Mouse (Mus musculus): Measurements from ENCODE around the gene Tmem87a. TPM values are rescaled to one million over a fixed set of nuclear protein-coding genes. Genes with fewer than 3 reads are reported as not detected.
A peak's percentile ranks its signal among the peaks of the same experiment; 100 is the strongest.

Tmem87a gene
- polyA plus RNA-seq, 1 experiment, result 24.3 TPM

DNA sequence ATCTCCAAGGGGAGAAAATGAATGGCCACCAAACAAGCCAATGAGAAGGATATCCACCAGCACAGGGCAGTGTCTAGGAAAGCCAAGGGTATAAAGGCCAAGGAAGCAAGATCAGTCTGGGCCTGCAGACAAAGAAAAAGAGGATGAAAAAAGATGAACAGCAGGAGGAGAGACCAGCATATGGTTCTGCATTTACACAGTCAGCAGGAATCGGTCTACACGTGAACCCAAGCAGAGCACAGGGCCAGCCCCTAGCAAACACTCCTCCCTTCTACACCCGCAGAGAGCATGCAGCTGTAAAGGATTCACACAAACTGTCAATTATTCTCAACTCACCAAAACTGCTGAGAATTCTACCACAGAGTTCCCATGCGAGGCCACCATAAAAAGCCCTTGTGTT lies 30.1 kb downstream of the Tmem87a start:
- no peak for DNase-seq
- H3K27ac ChIP-seq (ENCODE audit: control insufficient read depth, insufficient read depth, low read length), result no peak overlapping the region
- peaks cover 84% of the 10 kb centered on the region for H3K36me3 ChIP-seq (ENCODE audit: control insufficient read depth, insufficient read depth, low read length)
- no peak for TF ChIP-seq CTCF (IDR thresholded peaks at IDR 0.05; ENCODE audit: borderline replicate concordance, control insufficient read depth, extremely low read depth, insufficient read depth, low read length, poor library complexity)
- TF ChIP-seq POLR2A (IDR thresholded peaks at IDR 0.05; ENCODE audit: control insufficient read depth, extremely low read depth, insufficient read depth, low read length, poor library complexity), result no peak
- H3K27me3 ChIP-seq (ENCODE audit: control insufficient read depth, insufficient read depth, low read length), result no peaks in the 10 kb centered on the region
- H3K4me1 ChIP-seq (replicated peaks; ENCODE audit: control insufficient read depth, insufficient read depth, low read length), result no peaks in the 10 kb centered on the region
- WGBS, result over 99% methylated on average over 4 of the region's 4 CpGs
- H3K4me3 ChIP-seq (ENCODE audit: control insufficient read depth, insufficient read depth, low read length), result no peak overlapping the region

DNA sequence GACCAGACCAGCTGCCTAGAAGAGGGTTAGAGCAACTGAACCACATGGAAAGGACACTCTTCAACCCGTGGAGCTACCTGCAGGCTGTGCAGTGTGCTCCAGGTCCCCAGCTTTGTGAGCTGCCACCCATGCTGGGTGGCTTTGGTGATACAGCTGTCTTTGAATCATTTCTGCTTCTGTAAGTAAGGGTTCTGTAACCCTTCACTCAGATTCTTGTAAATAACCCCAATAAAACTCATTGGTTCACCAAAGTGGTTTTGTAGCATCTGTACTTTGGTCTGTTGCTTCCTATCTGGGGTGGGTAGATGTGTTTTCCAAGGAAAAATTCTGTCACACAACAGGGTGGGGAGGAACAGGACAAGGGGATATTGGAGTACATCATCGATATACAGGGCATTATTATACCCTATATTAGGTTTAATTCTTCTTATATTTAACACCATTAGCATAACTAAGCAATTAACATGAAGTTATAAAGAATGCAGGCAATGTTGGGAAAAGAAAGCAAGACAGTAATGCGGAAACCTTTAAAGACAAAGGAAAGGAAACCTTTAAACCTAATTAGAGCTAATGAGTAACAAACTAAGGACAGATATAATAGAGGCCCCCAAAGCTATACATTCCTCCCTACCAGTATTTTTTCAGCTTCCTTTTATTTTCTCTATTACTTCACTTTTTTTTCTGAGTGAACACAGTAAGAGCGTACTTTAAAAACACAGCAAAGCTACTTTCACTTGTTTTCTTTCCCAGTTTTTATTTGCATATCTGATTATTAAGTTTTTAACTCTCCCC lies 36.3 kb downstream of the Tmem87a start:
- peaks cover 84% of the 10 kb centered on the region for H3K36me3 ChIP-seq (ENCODE audit: control insufficient read depth, insufficient read depth, low read length)
- TF ChIP-seq CTCF (IDR thresholded peaks at IDR 0.05; ENCODE audit: borderline replicate concordance, control insufficient read depth, extremely low read depth, insufficient read depth, low read length, poor library complexity) (no peak), POLR2A (IDR thresholded peaks at IDR 0.05; ENCODE audit: control insufficient read depth, extremely low read depth, insufficient read depth, low read length, poor library complexity) (no peak)
- 98% methylated on average over 4 of the region's 4 CpGs for WGBS
- H3K4me3 ChIP-seq (ENCODE audit: control insufficient read depth, insufficient read depth, low read length), result no peak overlapping the region
- no peaks in the 10 kb centered on the region for H3K4me1 ChIP-seq (replicated peaks; ENCODE audit: control insufficient read depth, insufficient read depth, low read length)
- DNase-seq, result no peak
- no peaks in the 10 kb centered on the region for H3K27me3 ChIP-seq (ENCODE audit: control insufficient read depth, insufficient read depth, low read length)
- H3K27ac ChIP-seq (ENCODE audit: control insufficient read depth, insufficient read depth, low read length), result no peak overlapping the region

GRCm38 (mm10) chr2:120366501-120366900 lies 37.4 kb downstream of the Tmem87a start:
- peaks cover 84% of the 10 kb centered on the region for H3K36me3 ChIP-seq (ENCODE audit: control insufficient read depth, insufficient read depth, low read length)
- H3K4me1 ChIP-seq (replicated peaks; ENCODE audit: control insufficient read depth, insufficient read depth, low read length), result no peaks in the 10 kb centered on the region
- WGBS, result 97% methylated on average over 3 of the region's 3 CpGs
- TF ChIP-seq CTCF (IDR thresholded peaks at IDR 0.05; ENCODE audit: borderline replicate concordance, control insufficient read depth, extremely low read depth, insufficient read depth, low read length, poor library complexity) (no peak), POLR2A (IDR thresholded peaks at IDR 0.05; ENCODE audit: control insufficient read depth, extremely low read depth, insufficient read depth, low read length, poor library complexity) (no peak)
- H3K4me3 ChIP-seq (ENCODE audit: control insufficient read depth, insufficient read depth, low read length), result no peak overlapping the region
- no peak for DNase-seq
- no peaks in the 10 kb centered on the region for H3K27me3 ChIP-seq (ENCODE audit: control insufficient read depth, insufficient read depth, low read length)
- H3K27ac ChIP-seq (ENCODE audit: control insufficient read depth, insufficient read depth, low read length), result no peak overlapping the region

DNA sequence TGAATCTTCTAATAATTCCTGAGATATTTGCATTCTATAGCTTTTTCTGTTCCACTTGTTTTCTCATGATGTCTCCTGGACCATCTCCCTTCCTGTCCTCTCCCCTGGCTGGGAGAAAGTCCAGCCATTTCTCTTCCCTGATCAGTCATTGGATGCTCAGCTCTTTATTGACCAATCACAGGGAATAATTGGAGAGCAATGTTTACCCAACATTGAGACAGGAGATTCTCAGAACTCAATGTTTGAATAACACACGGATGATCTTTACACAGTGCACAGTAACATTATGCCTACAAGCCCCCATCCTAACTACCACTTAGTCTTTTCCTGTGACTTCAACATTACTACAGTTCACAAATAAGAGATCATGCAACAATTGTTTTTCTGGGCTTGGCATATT lies 43.5 kb downstream of the Tmem87a start:
- Histone ChIP-seq H3K36me3 (ENCODE audit: control insufficient read depth, insufficient read depth, low read length) (peaks cover 67% of the 10 kb centered on the region), H3K27me3 (ENCODE audit: control insufficient read depth, insufficient read depth, low read length) (no peaks in the 10 kb centered on the region), H3K4me1 (replicated peaks; ENCODE audit: control insufficient read depth, insufficient read depth, low read length) (no peaks in the 10 kb centered on the region), H3K4me3 (ENCODE audit: control insufficient read depth, insufficient read depth, low read length) (no peak overlapping the region), H3K27ac (ENCODE audit: control insufficient read depth, insufficient read depth, low read length) (no peak overlapping the region)
- no peak for TF ChIP-seq CTCF (IDR thresholded peaks at IDR 0.05; ENCODE audit: borderline replicate concordance, control insufficient read depth, extremely low read depth, insufficient read depth, low read length, poor library complexity)
- TF ChIP-seq POLR2A (IDR thresholded peaks at IDR 0.05; ENCODE audit: control insufficient read depth, extremely low read depth, insufficient read depth, low read length, poor library complexity), result no peak
- DNase-seq, result no peak
- WGBS, result 100% methylated on average over 1 of the region's 1 CpGs

DNA sequence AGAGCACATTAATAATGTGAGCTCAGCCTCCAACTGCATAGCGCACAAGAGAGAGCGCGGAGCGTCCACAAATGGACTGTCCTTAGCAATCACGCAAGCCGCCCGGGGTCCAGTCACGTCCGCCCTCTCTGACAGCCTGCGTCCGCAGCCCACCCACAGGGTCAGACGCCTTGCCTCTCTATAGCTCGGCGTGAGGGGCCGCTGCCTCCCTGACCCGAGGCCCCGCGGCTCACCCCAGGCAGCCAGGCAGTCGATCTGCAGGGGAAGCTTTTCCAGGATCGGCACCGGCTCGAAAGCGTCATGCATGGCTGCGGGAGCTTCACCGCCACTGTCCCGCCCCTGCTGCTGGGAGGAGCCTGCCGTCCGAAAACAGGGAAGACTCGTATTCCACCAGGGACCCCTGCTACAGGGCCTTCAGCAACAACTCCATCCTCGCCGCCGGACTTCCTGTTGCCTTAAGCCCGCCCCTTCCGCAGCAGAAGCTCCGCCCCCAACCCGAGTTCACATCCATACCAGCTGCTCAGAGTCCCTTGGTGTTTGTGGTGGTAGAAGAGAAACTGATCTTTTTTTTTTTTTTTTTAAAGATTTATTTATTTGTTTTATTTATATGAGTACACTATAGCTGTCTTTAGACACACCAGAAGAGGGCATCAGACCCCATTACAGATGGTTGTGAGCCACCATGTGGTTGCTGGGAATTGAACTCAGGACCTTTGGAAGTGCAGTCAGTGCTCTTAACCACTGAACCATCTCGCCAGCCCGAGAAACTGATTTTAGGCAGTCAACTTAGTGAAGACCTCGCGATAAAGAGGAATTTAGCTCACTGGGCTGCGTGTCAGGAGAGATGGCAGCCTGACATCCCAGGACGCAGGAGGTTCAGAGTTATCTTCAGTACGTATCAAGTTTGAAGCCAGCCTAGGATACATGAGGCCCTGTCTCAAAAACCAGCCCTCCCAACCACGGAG lies 50.9 kb downstream of the Tmem87a start, which contains the start of gene Vps39:
TSS of gene Vps39 (minus strand) at position 456 of the 965 bp plus-strand sequence.
- Histone ChIP-seq H3K27ac (ENCODE audit: control insufficient read depth, insufficient read depth, low read length) (no peak within 1 kb of the TSS), H3K36me3 (ENCODE audit: control insufficient read depth, insufficient read depth, low read length) (peaks cover 18% of the 10 kb centered on the region), H3K4me3 (ENCODE audit: control insufficient read depth, insufficient read depth, low read length) (peak within 1 kb of the TSS; percentile 85), H3K27me3 (ENCODE audit: control insufficient read depth, insufficient read depth, low read length) (no peaks in the 10 kb centered on the region), H3K4me1 (replicated peaks; ENCODE audit: control insufficient read depth, insufficient read depth, low read length) (peaks cover 13% of the 10 kb centered on the region)
- peak; percentile 92 for DNase-seq
- peak; percentile 70 for TF ChIP-seq POLR2A (IDR thresholded peaks at IDR 0.05; ENCODE audit: control insufficient read depth, extremely low read depth, insufficient read depth, low read length, poor library complexity)
- TF ChIP-seq CTCF (IDR thresholded peaks at IDR 0.05; ENCODE audit: borderline replicate concordance, control insufficient read depth, extremely low read depth, insufficient read depth, low read length, poor library complexity), result 0 out of 2 replicates have a peak, but pooled peaks have one; percentile 18
- WGBS, result 13% methylated on average over 44 of the region's 44 CpGs

DNA sequence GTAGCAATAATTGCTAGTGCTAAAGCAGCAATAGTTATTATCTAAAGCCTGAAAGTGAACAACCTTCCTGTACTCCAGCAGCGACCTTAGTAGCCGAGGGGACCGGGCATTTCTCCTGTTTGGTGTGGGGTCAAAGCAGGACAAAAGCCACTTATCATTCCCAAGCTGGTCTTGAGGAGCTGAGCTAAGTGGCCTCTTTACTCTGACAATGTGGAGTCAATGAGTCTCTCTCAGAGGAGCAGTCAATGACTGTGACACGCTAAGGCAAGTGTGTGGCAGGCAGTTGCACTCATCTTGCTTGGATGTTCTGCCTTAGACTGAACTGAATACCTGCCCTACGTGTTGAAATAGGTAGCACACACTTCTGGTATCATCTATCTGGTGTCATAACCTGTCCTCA lies 52.6 kb downstream of the Tmem87a start:
- 93% methylated on average over 5 of the region's 5 CpGs for WGBS
- no peak for TF ChIP-seq CTCF (IDR thresholded peaks at IDR 0.05; ENCODE audit: borderline replicate concordance, control insufficient read depth, extremely low read depth, insufficient read depth, low read length, poor library complexity)
- no peak for TF ChIP-seq POLR2A (IDR thresholded peaks at IDR 0.05; ENCODE audit: control insufficient read depth, extremely low read depth, insufficient read depth, low read length, poor library complexity)
- peaks cover 16% of the 10 kb centered on the region for H3K36me3 ChIP-seq (ENCODE audit: control insufficient read depth, insufficient read depth, low read length)
- peaks cover 15% of the 10 kb centered on the region for H3K4me1 ChIP-seq (replicated peaks; ENCODE audit: control insufficient read depth, insufficient read depth, low read length)
- no peaks in the 10 kb centered on the region for H3K27me3 ChIP-seq (ENCODE audit: control insufficient read depth, insufficient read depth, low read length)
- no peak overlapping the region for H3K4me3 ChIP-seq (ENCODE audit: control insufficient read depth, insufficient read depth, low read length)
- DNase-seq, result no peak
- no peak overlapping the region for H3K27ac ChIP-seq (ENCODE audit: control insufficient read depth, insufficient read depth, low read length)
